Mouse (Mus musculus) forebrain, postnatal 0 days (tissue): Measurements from ENCODE around the gene Tomm20. TPM values are rescaled to one million over a fixed set of nuclear protein-coding genes. Genes with fewer than 3 reads are reported as not detected.
A peak's percentile ranks its signal among the peaks of the same experiment; 100 is the strongest.
"Not testable (repeated sequence)": the region's sequence is repeated elsewhere in the genome, so short reads cannot be mapped to it uniquely, and the experiment has no call there.

Source experiments
- ATAC-seq: fragments of 200-750 bp; cut with Nextera tagmentation; 2 replicates; pipeline ENCODE4 v1.8.0; 2017; ENCODE audit warnings: mild to moderate bottlenecking, moderate library complexity
- DNase-seq: peaks from one replicate; pipeline ENCODE4 v3.0.0-alpha.2; 2015
- H3K27ac ChIP-seq: fragments of 300-500 bp; sonication (generic); 2 replicates; pipeline ENCODE4 v1.5.1; 2014; ENCODE audit warnings: low read depth, mild to moderate bottlenecking, antibody characterized with exemption, low read length, moderate library complexity, mixed read lengths
- H3K27me3 ChIP-seq: fragments of 300-500 bp; sonication (generic); 2 replicates; pipeline ENCODE4 v1.6.1; 2014; ENCODE audit warnings: mild to moderate bottlenecking, low read length, mixed read lengths; ENCODE audit not compliant: insufficient read depth
- H3K36me3 ChIP-seq: fragments of 300-500 bp; sonication (generic); 2 replicates; pipeline ENCODE4 v1.6.1; 2014; ENCODE audit warnings: mild to moderate bottlenecking, moderate library complexity; ENCODE audit not compliant: insufficient read depth
- H3K4me1 ChIP-seq: fragments of 300-500 bp; sonication (generic); 2 replicates; pipeline ENCODE4 v1.6.1; 2014; ENCODE audit warnings: antibody characterized with exemption; ENCODE audit not compliant: insufficient read depth
- H3K4me2 ChIP-seq: fragments of 300-500 bp; sonication (generic); 2 replicates; pipeline ENCODE4 v1.6.1; 2014; ENCODE audit warnings: low read depth, mild to moderate bottlenecking, moderate library complexity
- H3K4me3 ChIP-seq: fragments of 300-500 bp; sonication (generic); 2 replicates; pipeline ENCODE4 v1.5.1; 2014; ENCODE audit warnings: low read depth, low read length, mixed read lengths
- H3K9ac ChIP-seq: fragments of 300-500 bp; sonication (generic); 2 replicates; pipeline ENCODE4 v1.6.1; 2014; ENCODE audit warnings: mild to moderate bottlenecking
- H3K9me3 ChIP-seq: fragments of 300-500 bp; sonication (generic); 2 replicates; pipeline ENCODE4 v1.6.1; 2016; ENCODE audit warnings: low read length
- CTCF ChIP-seq: sonication (generic); IDR thresholded peaks from 2 replicates; pipeline ENCODE4 v1.5.1; 2016; ENCODE audit warnings: antibody characterized with exemption, control low read depth, low read depth
- WGBS: fragments of 180-500 bp; shearing (Covaris S2); extraction: QIAGEN DNeasy Blood & Tissue Kit; methylation state at CpG from one replicate; pipeline ENCODE4 v1.1.7; 2014; 5-methylcytosine and 5-hydroxymethylcytosine counted together
- polyA plus RNA-seq: library from polyadenylated mRNA; unstranded; fragments of >200 nt; fragmentation: Nextera tagmentation; extraction: Ambion mirVana; gene quantifications from 2 replicates; pipeline ENCODE4 v1.2.1, GENCODE M21; 2015
- total RNA-seq: library from RNA; depleted of rRNA; stranded (reverse); fragments of >200 nt; gene quantifications from 2 replicates; pipeline ENCODE4 v1.2.3, GENCODE M21; 2014

Gene Tomm20
- total and polyA plus RNA-seq, 2 experiments from 2014 or later = 195 to 228 TPM

- H3K36me3 ChIP-seq = no peaks in the 10 kb centered on the region
- H3K27ac ChIP-seq = no peak overlapping the region
- ATAC-seq (no peak), DNase-seq (no peak)
- no peak overlapping the region for H3K9ac ChIP-seq
- no peaks in the 10 kb centered on the region; the same call in 1 of the 2 replicates for H3K4me1 ChIP-seq
- TF ChIP-seq CTCF = no peak
- WGBS = 96% methylated on average over 5 of the region's 5 CpGs
- no peak overlapping the region for H3K4me2 ChIP-seq
- no peaks in the 10 kb centered on the region for H3K9me3 ChIP-seq
- no peak overlapping the region for H3K4me3 ChIP-seq
- H3K27me3 ChIP-seq = no peaks in the 10 kb centered on the region
Observed at GRCm38 (mm10) chr8:126919703-126920102, 25.9 kb downstream of the Tomm20 start.

- no peak overlapping the region for H3K27ac ChIP-seq
- 65% methylated on average over 2 of the region's 2 CpGs for WGBS
Observed at GRCm38 (mm10) chr8:126919255-126919654, 26.4 kb downstream of the Tomm20 start.

GRCm38 (mm10) chr8:126918356-126918755 is 27.3 kb downstream of the Tomm20 start:
- ATAC-seq (no peak), DNase-seq (no peak)
- WGBS = 96% methylated on average over 1 of the region's 1 CpGs
- H3K36me3 ChIP-seq = no peaks in the 10 kb centered on the region
- H3K4me1 ChIP-seq = no peaks in the 10 kb centered on the region; the same call in 1 of the 2 replicates
- no peak for TF ChIP-seq CTCF
- no peak overlapping the region for H3K9ac ChIP-seq
- H3K4me3 ChIP-seq = no peak overlapping the region
- no peak overlapping the region for H3K27ac ChIP-seq
- no peaks in the 10 kb centered on the region for H3K9me3 ChIP-seq
- no peaks in the 10 kb centered on the region for H3K27me3 ChIP-seq
- H3K4me2 ChIP-seq = no peak overlapping the region

More at GRCm38 (mm10) chr8:126919255-126919654, 26.4 kb downstream of the Tomm20 start:
- Histone ChIP-seq H3K4me2 (no peak overlapping the region), H3K4me3 (no peak overlapping the region), H3K9me3 (no peaks in the 10 kb centered on the region), H3K9ac (no peak overlapping the region), H3K27me3 (no peaks in the 10 kb centered on the region), H3K36me3 (no peaks in the 10 kb centered on the region), H3K4me1 (no peaks in the 10 kb centered on the region; the same call in 1 of the 2 replicates)
- no peak for TF ChIP-seq CTCF
- DNase-seq = no peak
- ATAC-seq = no peak

GRCm38 (mm10) chr8:126917179-126917905 is 28.3 kb downstream of the Tomm20 start:
- Histone ChIP-seq H3K4me1 (no peaks in the 10 kb centered on the region; the same call in 1 of the 2 replicates), H3K27me3 (no peaks in the 10 kb centered on the region), H3K36me3 (no peaks in the 10 kb centered on the region), H3K4me2 (no peak overlapping the region), H3K9me3 (no peaks in the 10 kb centered on the region), H3K4me3 (no peak overlapping the region), H3K9ac (no peak overlapping the region), H3K27ac (no peak overlapping the region)
- 0 out of 2 replicates have a peak, but pooled peaks have one; percentile 12 for TF ChIP-seq CTCF
- 58% methylated on average over 6 of the region's 6 CpGs for WGBS
- DNase-seq (peak; percentile 25), ATAC-seq (no peak)

- Histone ChIP-seq H3K27me3 (no peaks in the 10 kb centered on the region), H3K4me3 (no peak overlapping the region), H3K9ac (no peak overlapping the region), H3K27ac (no peak overlapping the region), H3K9me3 (no peaks in the 10 kb centered on the region), H3K4me2 (no peak overlapping the region), H3K36me3 (no peaks in the 10 kb centered on the region), H3K4me1 (no peaks in the 10 kb centered on the region; the same call in 1 of the 2 replicates)
- no peak for TF ChIP-seq CTCF
- DNase-seq = no peak
- ATAC-seq = no peak
- WGBS = 87% methylated on average over 4 of the region's 4 CpGs
Observed at GRCm38 (mm10) chr8:126916611-126917010, 29.0 kb downstream of the Tomm20 start.

- TF ChIP-seq CTCF = no peak
- Histone ChIP-seq H3K4me2 (no peak overlapping the region), H3K9me3 (no peaks in the 10 kb centered on the region), H3K9ac (no peak overlapping the region), H3K4me1 (no peaks in the 10 kb centered on the region; the same call in 1 of the 2 replicates), H3K4me3 (no peak overlapping the region), H3K27me3 (no peaks in the 10 kb centered on the region), H3K27ac (no peak overlapping the region), H3K36me3 (no peaks in the 10 kb centered on the region)
- ATAC-seq (no peak), DNase-seq (no peak)
- WGBS = 43% methylated on average over 10 of the region's 10 CpGs
Observed at GRCm38 (mm10) chr8:126914609-126915375, 30.9 kb downstream of the Tomm20 start.

GRCm38 (mm10) chr8:126914107-126914490 is 31.5 kb downstream of the Tomm20 start:
- not testable (repeated sequence) for DNase-seq, H3K27me3 ChIP-seq, H3K9me3 ChIP-seq, ATAC-seq, H3K4me1 ChIP-seq, H3K27ac ChIP-seq, H3K9ac ChIP-seq, H3K36me3 ChIP-seq, H3K4me3 ChIP-seq, H3K4me2 ChIP-seq
- 65% methylated on average over 9 of the region's 10 CpGs for WGBS
